Mouse (Mus musculus) lung, adult 2 months (tissue): ENCODE results near the gene Ina.
"Not testable (repeated sequence)": the region's sequence is repeated elsewhere in the genome, so short reads cannot be mapped to it uniquely, and the experiment has no call there.

Source experiments
- CTCF ChIP-seq: fragments of 200-500 bp; IDR thresholded peaks from 2 replicates; pipeline ENCODE4 v1.5.1; 2011; ENCODE audit warnings: mild to moderate bottlenecking, low read length, control low read depth; ENCODE audit not compliant: insufficient read depth
- POLR2A ChIP-seq: fragments of 200-500 bp; IDR thresholded peaks from 2 replicates; pipeline ENCODE4 v1.6.1; 2011; ENCODE audit warnings: low read depth, mild to moderate bottlenecking, control low read depth, low read length, borderline replicate concordance; ENCODE audit errors: extremely low read depth

- not testable (repeated sequence) for TF ChIP-seq CTCF, POLR2A
Observed at GRCm38 (mm10) chr19:47000357-47000756, 14.1 kb upstream of the Ina start.
